Mouse (Mus musculus) G1E (cell line): Measurements from ENCODE around the gene Stip1. TPM values are rescaled to one million over a fixed set of nuclear protein-coding genes. Genes with fewer than 3 reads are reported as not detected.

Experiments used
- ATAC-seq: 2 replicates; pipeline ENCODE4 v1.8.0; 2016; ENCODE audit warnings: mild to moderate bottlenecking; ENCODE audit not compliant: insufficient number of reproducible peaks, poor library complexity, low FRiP score, severe bottlenecking; ENCODE audit errors: extremely low read depth
- DNase-seq: peaks from one replicate; pipeline ENCODE4 v3.0.0; 2012; ENCODE audit warnings: low spot score
- H3K27me3 ChIP-seq: 2 replicates; pipeline ENCODE4 v1.6.1; 2012; ENCODE audit warnings: mild to moderate bottlenecking, low read length, inconsistent platforms; ENCODE audit not compliant: insufficient read depth
- H3K36me3 ChIP-seq: replicated peaks from 2 replicates; pipeline ENCODE3; 2012; ENCODE audit warnings: mild to moderate bottlenecking, inconsistent platforms
- H3K4me1 ChIP-seq: 2 replicates; pipeline ENCODE4 v1.6.1; 2012; ENCODE audit warnings: low read depth, low read length, inconsistent platforms, mixed read lengths; ENCODE audit not compliant: insufficient read depth
- H3K4me3 ChIP-seq: 2 replicates; pipeline ENCODE4 v1.5.1; 2012; ENCODE audit warnings: low read depth, mild to moderate bottlenecking, inconsistent platforms, low read length, moderate library complexity, mixed read lengths
- H3K9me3 ChIP-seq: replicated peaks from 2 replicates; pipeline ENCODE4 v1.6.1; 2012; ENCODE audit warnings: inconsistent platforms
- CTCF ChIP-seq: IDR thresholded peaks from 2 replicates; pipeline ENCODE4 v1.5.1; 2012; ENCODE audit warnings: low read depth, low read length, inconsistent platforms, mixed read lengths
- GATA1 ChIP-seq: IDR thresholded peaks from 2 replicates; pipeline ENCODE4 v1.6.1; 2012; ENCODE audit warnings: borderline replicate concordance, low read length, inconsistent platforms, mixed read lengths
- GATA2 ChIP-seq: IDR thresholded peaks from 2 replicates; pipeline ENCODE4 v1.6.1; 2012; ENCODE audit warnings: low read depth, low read length, inconsistent platforms, borderline replicate concordance
- POLR2AphosphoS5 ChIP-seq: IDR thresholded peaks from 2 replicates; pipeline ENCODE4 v1.6.1; 2012; ENCODE audit warnings: low read depth, low read length, inconsistent platforms; ENCODE audit not compliant: insufficient replicate concordance
- TAL1 ChIP-seq: conservative IDR thresholded peaks from 2 replicates; pipeline ENCODE4 v1.6.1; 2012; ENCODE audit warnings: low read depth, low read length, inconsistent platforms, mixed read lengths
- polyA plus RNA-seq: library from polyadenylated mRNA; stranded (reverse); fragments of >175 nt; gene quantifications from 2 replicates; pipeline ENCODE4 v1.2.3, GENCODE M21; 2012
- total RNA-seq, 2 experiments: library from RNA; stranded (forward) in 1 of 2; stranded (reverse) in 1 of 2; fragments of 200-1000 nt in 1 of 2; fragments of >200 nt in 1 of 2; fragmentation: Nextera tagmentation in 1 of 2; gene quantifications; 2 replicates each; pipeline ENCODE4 v1.2.3; 2014 to 2017

Stip1 gene
- total and polyA plus RNA-seq, 3 experiments = 224 to 301 (median 279) TPM

DNA sequence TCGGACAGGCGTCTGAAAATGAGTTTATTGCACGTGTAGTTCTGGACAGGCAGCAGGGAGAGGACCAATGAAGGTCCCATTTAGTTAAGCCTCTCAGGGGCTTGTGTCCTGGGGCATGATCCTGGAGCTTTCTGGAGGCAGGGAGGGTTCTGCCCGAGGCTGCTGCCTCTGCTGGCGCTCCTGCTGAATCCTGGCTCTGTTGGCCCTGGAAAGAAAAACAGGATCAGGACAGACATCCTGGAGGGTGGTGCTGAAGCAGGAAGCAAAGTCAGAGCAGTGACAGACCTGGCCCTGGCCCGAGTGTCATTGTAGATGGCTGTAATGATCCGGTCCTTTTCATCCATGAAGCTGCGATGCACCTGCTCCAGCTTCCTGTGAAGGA lies 51.9 kb downstream of the Stip1 start:
- H3K4me3 ChIP-seq = peak overlapping the region; percentile 88
- no peak for TF ChIP-seq GATA2
- no peak for TF ChIP-seq CTCF
- no peak for TF ChIP-seq GATA1
- no peak for TF ChIP-seq TAL1
- H3K9me3 ChIP-seq = no peaks in the 10 kb centered on the region
- ATAC-seq (no peak), DNase-seq (no peak)
- no peaks in the 10 kb centered on the region for H3K27me3 ChIP-seq
- H3K36me3 ChIP-seq = peaks cover 50% of the 10 kb centered on the region
- peaks cover 56% of the 10 kb centered on the region for H3K4me1 ChIP-seq

DNA sequence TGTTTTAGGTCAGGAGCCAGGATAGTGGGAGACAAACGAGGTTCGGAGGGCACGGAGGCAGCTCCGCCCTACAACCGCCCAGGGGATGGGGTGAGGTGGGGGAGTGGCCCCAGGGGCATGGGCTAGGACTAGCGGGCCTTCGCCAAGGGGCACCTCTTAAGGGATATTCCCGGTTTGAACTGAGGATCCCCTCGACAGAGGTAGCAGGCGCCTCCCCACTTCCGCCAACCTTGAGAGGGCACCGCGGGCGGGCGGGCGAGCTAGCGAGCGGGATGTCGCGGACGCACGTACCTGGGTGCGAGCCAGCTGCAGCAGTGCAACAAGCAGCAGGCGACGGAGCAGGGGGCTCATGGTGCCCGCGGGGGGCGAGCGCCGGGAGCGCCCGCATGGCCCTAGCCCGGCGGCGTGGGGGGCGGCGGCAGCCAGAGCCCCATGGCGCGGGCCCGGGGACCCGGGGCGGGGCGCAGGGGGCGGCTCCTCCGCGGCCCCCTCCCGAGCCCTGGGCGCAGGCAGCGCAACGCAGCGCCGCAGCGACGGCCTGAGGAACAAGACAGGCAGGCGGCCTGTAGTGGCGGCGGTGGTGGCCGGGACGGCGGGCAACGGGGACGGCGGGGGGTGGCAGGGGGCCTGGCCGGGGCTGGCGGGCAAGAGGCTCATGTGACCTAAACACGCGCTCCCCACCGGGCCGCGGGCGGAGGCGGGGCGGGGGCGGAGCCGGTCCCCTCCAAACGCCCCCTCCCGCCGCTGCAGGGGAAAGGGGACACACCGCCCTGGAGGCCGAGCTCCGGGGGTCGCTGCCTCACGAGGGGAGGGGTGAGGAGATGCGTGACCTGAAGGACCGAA lies 52.5 kb downstream of the Stip1 start, which contains the start of gene Vegfb:
Gene Vegfb (minus strand): TSS at position 591 of the 843 bp plus-strand sequence.
- Histone ChIP-seq H3K9me3 (no peaks in the 10 kb centered on the region), H3K4me3 (peak within 1 kb of the TSS; percentile 88), H3K4me1 (peaks cover 56% of the 10 kb centered on the region), H3K36me3 (peaks cover 56% of the 10 kb centered on the region), H3K27me3 (no peaks in the 10 kb centered on the region)
- TF ChIP-seq POLR2AphosphoS5 = no peak
- TF ChIP-seq GATA1 = no peak
- TF ChIP-seq CTCF = no peak
- no peak for TF ChIP-seq GATA2
- no peak for TF ChIP-seq TAL1
- ATAC-seq = no peak
- DNase-seq = peak; percentile 65

DNA sequence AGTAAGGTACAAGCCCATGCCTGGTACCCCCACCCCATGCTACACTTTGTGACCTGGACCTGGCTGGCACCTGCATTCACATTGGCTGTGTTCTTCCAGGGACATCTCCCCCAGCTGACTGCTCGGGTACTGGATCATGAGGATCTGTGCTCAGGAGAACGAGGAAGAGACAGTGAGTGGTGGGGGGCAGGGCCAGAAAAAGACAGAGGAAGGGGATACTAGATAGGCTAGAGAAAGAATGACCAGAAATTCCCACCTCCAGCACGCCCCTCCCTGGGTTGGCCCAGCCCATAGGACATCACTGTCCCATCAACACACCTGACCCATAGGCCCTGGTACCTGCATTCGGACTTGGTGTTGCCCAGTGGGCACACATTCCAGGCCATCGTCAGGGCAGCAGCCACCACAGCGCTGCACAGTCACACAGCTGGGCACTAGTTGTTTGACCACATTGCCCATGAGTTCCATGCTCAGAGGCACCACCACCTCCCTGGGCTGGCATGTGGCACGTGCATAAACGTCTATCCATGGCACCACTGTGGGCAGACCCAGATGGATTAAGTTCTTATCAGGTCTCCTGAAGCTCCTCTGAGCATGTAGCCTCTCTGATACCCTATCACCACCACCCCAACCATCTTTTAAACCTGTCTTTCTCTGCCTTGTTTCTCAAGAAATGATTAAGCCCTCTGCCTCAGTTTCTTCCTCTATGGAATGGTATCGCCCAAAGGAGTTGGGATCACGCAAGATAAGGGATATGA lies 53.6 kb downstream of the Stip1 start:
- peaks cover 63% of the 10 kb centered on the region for H3K36me3 ChIP-seq
- no peak for DNase-seq

DNA sequence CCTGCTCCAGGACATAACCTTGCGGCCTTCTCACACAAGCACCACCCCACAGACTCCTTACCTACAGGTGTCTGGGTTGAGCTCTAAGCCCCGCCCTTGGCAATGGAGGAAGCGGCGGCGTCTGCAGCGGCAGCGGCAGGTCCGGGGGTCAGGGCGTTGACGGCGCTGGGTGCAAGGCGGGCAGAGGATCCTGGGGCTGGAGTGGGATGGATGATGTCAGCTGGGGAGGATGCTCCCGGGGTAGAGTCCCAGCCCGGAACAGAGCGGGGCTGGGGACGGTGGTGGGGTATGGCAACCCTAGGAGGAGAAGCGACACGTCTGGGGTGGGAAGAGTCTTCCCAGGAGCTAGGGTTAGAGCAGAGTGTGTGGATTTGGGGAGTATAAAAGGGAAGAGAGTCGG lies 54.5 kb downstream of the Stip1 start:
- ATAC-seq = no peak
- Histone ChIP-seq H3K9me3 (no peaks in the 10 kb centered on the region), H3K4me3 (no peak overlapping the region)

More for the DNA sequence above, 53.6 kb downstream of the Stip1 start:
- Histone ChIP-seq H3K4me1 (peaks cover 58% of the 10 kb centered on the region), H3K27me3 (no peaks in the 10 kb centered on the region), H3K4me3 (peak overlapping the region; percentile 88), H3K9me3 (no peaks in the 10 kb centered on the region)
- no peak for ATAC-seq
- TF ChIP-seq CTCF (no peak), GATA2 (no peak), TAL1 (no peak), POLR2AphosphoS5 (no peak), GATA1 (no peak)

DNA sequence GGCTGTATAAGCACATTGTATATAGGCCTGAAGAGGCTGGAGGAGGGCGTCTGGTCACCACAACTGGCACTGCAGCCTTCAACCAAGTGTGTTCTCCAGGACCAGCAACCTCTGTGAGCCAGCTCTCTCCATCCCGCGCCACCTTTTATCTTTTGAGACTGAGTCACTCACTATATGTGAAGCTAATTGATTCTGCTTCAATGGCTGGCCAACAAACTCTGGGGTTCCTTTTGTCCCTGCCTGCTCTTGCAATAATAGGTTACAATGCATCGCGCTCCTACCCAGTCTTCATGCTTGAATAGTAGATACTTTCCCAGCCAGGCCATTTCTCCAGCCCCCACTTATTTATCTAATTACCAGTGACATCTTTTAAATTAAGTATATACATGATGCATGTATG lies 56.1 kb downstream of the Stip1 start:
- Histone ChIP-seq H3K4me1 (peaks cover 63% of the 10 kb centered on the region), H3K36me3 (peaks cover 55% of the 10 kb centered on the region), H3K9me3 (no peaks in the 10 kb centered on the region), H3K4me3 (no peak overlapping the region), H3K27me3 (no peaks in the 10 kb centered on the region)
- TF ChIP-seq CTCF (no peak), POLR2AphosphoS5 (no peak), GATA1 (no peak), TAL1 (no peak), GATA2 (no peak)
- DNase-seq (no peak), ATAC-seq (no peak)

More for the DNA sequence above, 54.5 kb downstream of the Stip1 start:
- Histone ChIP-seq H3K27me3 (no peaks in the 10 kb centered on the region), H3K36me3 (peaks cover 59% of the 10 kb centered on the region), H3K4me1 (peaks cover 61% of the 10 kb centered on the region)
- no peak for DNase-seq
- TF ChIP-seq POLR2AphosphoS5 (no peak), CTCF (no peak), TAL1 (no peak), GATA2 (no peak), GATA1 (no peak)

DNA sequence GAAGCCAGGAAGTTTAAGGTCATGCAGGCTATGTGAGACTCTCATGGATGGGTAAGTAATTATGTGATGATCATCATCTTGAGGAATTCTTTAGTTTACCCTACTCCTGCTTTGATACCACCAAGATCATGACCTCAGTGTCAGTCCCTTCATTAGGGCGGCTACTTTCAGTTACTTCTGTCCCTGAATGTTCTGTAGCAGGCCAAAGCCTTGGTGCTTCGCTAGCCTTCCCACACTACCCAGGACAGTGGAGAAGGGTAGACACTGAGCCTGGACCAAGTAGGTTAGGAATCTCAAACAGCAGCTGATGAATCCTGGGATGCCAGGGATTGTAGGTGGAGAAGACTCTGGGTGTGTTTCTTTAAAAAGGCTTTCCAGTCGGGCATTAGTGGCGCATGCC lies 58.3 kb downstream of the Stip1 start:
- H3K27me3 ChIP-seq = no peaks in the 10 kb centered on the region
- no peaks in the 10 kb centered on the region for H3K9me3 ChIP-seq
- H3K4me1 ChIP-seq = peaks cover 66% of the 10 kb centered on the region
- peak overlapping the region; percentile 76; the same call in 1 of the 2 replicates for H3K4me3 ChIP-seq
- peaks cover 72% of the 10 kb centered on the region for H3K36me3 ChIP-seq
- DNase-seq (no peak), ATAC-seq (no peak)
- TF ChIP-seq POLR2AphosphoS5 (no peak), GATA1 (no peak), TAL1 (no peak), CTCF (no peak), GATA2 (no peak)
